Mouse (Mus musculus): Measurements from ENCODE around the gene Emp2. TPM values are rescaled to one million over a fixed set of nuclear protein-coding genes. Genes with fewer than 3 reads are reported as not detected.

Gene Emp2
- polyA plus RNA-seq, 1 experiment from 2014 or later = 131 TPM

GRCm38 (mm10) chr16:10306101-10306500 is 7.7 kb downstream of the Emp2 start:
- Histone ChIP-seq H3K9me3 (ENCODE audit: control insufficient read depth, low read length) (no peaks in the 10 kb centered on the region), H3K27ac (ENCODE audit: low read length) (peak overlapping the region; percentile 56; the same call in 1 of the 2 replicates), H3K4me1 (replicated peaks; ENCODE audit: control insufficient read depth, insufficient read depth, low read length) (peaks cover 28% of the 10 kb centered on the region), H3K9ac (ENCODE audit: low read length) (no peak overlapping the region), H3K36me3 (ENCODE audit: control insufficient read depth, insufficient read depth, low read length) (no peaks in the 10 kb centered on the region), H3K27me3 (ENCODE audit: control insufficient read depth, insufficient read depth, low read depth, low read length) (no peaks in the 10 kb centered on the region), H3K4me3 (ENCODE audit: low read length) (no peak overlapping the region), H3K4me2 (ENCODE audit: low read depth, low read length) (no peak overlapping the region)
- ATAC-seq (ENCODE audit: low read depth) = peak; percentile 86
- 36% methylated on average over 3 of the region's 3 CpGs for WGBS

- no peak for ATAC-seq (ENCODE audit: low read depth)
- Histone ChIP-seq H3K9me3 (ENCODE audit: control insufficient read depth, low read length) (no peaks in the 10 kb centered on the region), H3K4me2 (ENCODE audit: low read depth, low read length) (no peak overlapping the region), H3K36me3 (ENCODE audit: control insufficient read depth, insufficient read depth, low read length) (no peaks in the 10 kb centered on the region), H3K27ac (ENCODE audit: low read length) (peak overlapping the region; percentile 38; the same call in 1 of the 2 replicates), H3K9ac (ENCODE audit: low read length) (no peak overlapping the region), H3K4me3 (ENCODE audit: low read length) (no peak overlapping the region), H3K4me1 (replicated peaks; ENCODE audit: control insufficient read depth, insufficient read depth, low read length) (peaks cover 36% of the 10 kb centered on the region), H3K27me3 (ENCODE audit: control insufficient read depth, insufficient read depth, low read depth, low read length) (no peaks in the 10 kb centered on the region)
- WGBS = 42% methylated on average over 3 of the region's 3 CpGs
These were observed 12.4 kb downstream of the Emp2 start for GRCm38 (mm10) chr16:10301337-10301736.

- Histone ChIP-seq H3K27me3 (ENCODE audit: control insufficient read depth, insufficient read depth, low read depth, low read length) (no peaks in the 10 kb centered on the region), H3K4me3 (ENCODE audit: low read length) (no peak overlapping the region), H3K4me2 (ENCODE audit: low read depth, low read length) (peak overlapping the region; percentile 24), H3K27ac (ENCODE audit: low read length) (peak overlapping the region; percentile 93), H3K4me1 (replicated peaks; ENCODE audit: control insufficient read depth, insufficient read depth, low read length) (peaks cover 36% of the 10 kb centered on the region), H3K9ac (ENCODE audit: low read length) (peak overlapping the region; percentile 33; the same call in 1 of the 2 replicates), H3K36me3 (ENCODE audit: control insufficient read depth, insufficient read depth, low read length) (no peaks in the 10 kb centered on the region), H3K9me3 (ENCODE audit: control insufficient read depth, low read length) (no peaks in the 10 kb centered on the region)
- 50% methylated on average over 3 of the region's 3 CpGs for WGBS
- ATAC-seq (ENCODE audit: low read depth) = peak; percentile 49
These were observed 13.3 kb downstream of the Emp2 start for GRCm38 (mm10) chr16:10300231-10301186.

GRCm38 (mm10) chr16:10299637-10300036 is 14.1 kb downstream of the Emp2 start:
- Histone ChIP-seq H3K4me3 (ENCODE audit: low read length) (no peak overlapping the region), H3K9me3 (ENCODE audit: control insufficient read depth, low read length) (no peaks in the 10 kb centered on the region), H3K27ac (ENCODE audit: low read length) (peak overlapping the region; percentile 93), H3K36me3 (ENCODE audit: control insufficient read depth, insufficient read depth, low read length) (no peaks in the 10 kb centered on the region), H3K9ac (ENCODE audit: low read length) (peak overlapping the region; percentile 33; the same call in 1 of the 2 replicates), H3K4me2 (ENCODE audit: low read depth, low read length) (peak overlapping the region; percentile 24), H3K4me1 (replicated peaks; ENCODE audit: control insufficient read depth, insufficient read depth, low read length) (peaks cover 30% of the 10 kb centered on the region), H3K27me3 (ENCODE audit: control insufficient read depth, insufficient read depth, low read depth, low read length) (no peaks in the 10 kb centered on the region)
- peak; percentile 75 for ATAC-seq (ENCODE audit: low read depth)
- 18% methylated on average over 8 of the region's 8 CpGs for WGBS

- ATAC-seq (ENCODE audit: low read depth) = no peak
- peaks cover 29% of the 10 kb centered on the region for H3K4me1 ChIP-seq (replicated peaks; ENCODE audit: control insufficient read depth, insufficient read depth, low read length)
- H3K9ac ChIP-seq (ENCODE audit: low read length) = no peak overlapping the region
- no peaks in the 10 kb centered on the region for H3K9me3 ChIP-seq (ENCODE audit: control insufficient read depth, low read length)
- no peaks in the 10 kb centered on the region for H3K36me3 ChIP-seq (ENCODE audit: control insufficient read depth, insufficient read depth, low read length)
- no peak overlapping the region for H3K4me2 ChIP-seq (ENCODE audit: low read depth, low read length)
- 72% methylated on average over 10 of the region's 10 CpGs for WGBS
- H3K27me3 ChIP-seq (ENCODE audit: control insufficient read depth, insufficient read depth, low read depth, low read length) = no peaks in the 10 kb centered on the region
- H3K27ac ChIP-seq (ENCODE audit: low read length) = no peak overlapping the region
- H3K4me3 ChIP-seq (ENCODE audit: low read length) = no peak overlapping the region
These were observed 15.8 kb downstream of the Emp2 start for GRCm38 (mm10) chr16:10297696-10298644.

GRCm38 (mm10) chr16:10288115-10288514 is 25.7 kb downstream of the Emp2 start:
- Histone ChIP-seq H3K9ac (ENCODE audit: low read length) (no peak overlapping the region), H3K4me3 (ENCODE audit: low read length) (no peak overlapping the region), H3K36me3 (ENCODE audit: control insufficient read depth, insufficient read depth, low read length) (peaks cover 16% of the 10 kb centered on the region), H3K27me3 (ENCODE audit: control insufficient read depth, insufficient read depth, low read depth, low read length) (no peaks in the 10 kb centered on the region), H3K4me1 (replicated peaks; ENCODE audit: control insufficient read depth, insufficient read depth, low read length) (peaks cover 7% of the 10 kb centered on the region), H3K4me2 (ENCODE audit: low read depth, low read length) (no peak overlapping the region), H3K9me3 (ENCODE audit: control insufficient read depth, low read length) (no peaks in the 10 kb centered on the region), H3K27ac (ENCODE audit: low read length) (no peak overlapping the region)
- 86% methylated on average over 6 of the region's 6 CpGs for WGBS
- no peak for ATAC-seq (ENCODE audit: low read depth)

GRCm38 (mm10) chr16:10286513-10287268 is 27.1 kb downstream of the Emp2 start:
- no peaks in the 10 kb centered on the region for H3K27me3 ChIP-seq (ENCODE audit: control insufficient read depth, insufficient read depth, low read depth, low read length)
- no peak overlapping the region for H3K4me3 ChIP-seq (ENCODE audit: low read length)
- no peak overlapping the region for H3K4me2 ChIP-seq (ENCODE audit: low read depth, low read length)
- H3K27ac ChIP-seq (ENCODE audit: low read length) = no peak overlapping the region; the same call in 1 of the 2 replicates
- peaks cover 7% of the 10 kb centered on the region for H3K4me1 ChIP-seq (replicated peaks; ENCODE audit: control insufficient read depth, insufficient read depth, low read length)
- ATAC-seq (ENCODE audit: low read depth) = no peak
- peaks cover 21% of the 10 kb centered on the region for H3K36me3 ChIP-seq (ENCODE audit: control insufficient read depth, insufficient read depth, low read length)
- H3K9ac ChIP-seq (ENCODE audit: low read length) = no peak overlapping the region
- H3K9me3 ChIP-seq (ENCODE audit: control insufficient read depth, low read length) = no peaks in the 10 kb centered on the region
- 54% methylated on average over 9 of the region's 9 CpGs for WGBS

- no peak overlapping the region for H3K4me3 ChIP-seq (ENCODE audit: low read length)
- H3K9me3 ChIP-seq (ENCODE audit: control insufficient read depth, low read length) = no peaks in the 10 kb centered on the region
- H3K4me1 ChIP-seq (replicated peaks; ENCODE audit: control insufficient read depth, insufficient read depth, low read length) = peaks cover 4% of the 10 kb centered on the region
- no peak for ATAC-seq (ENCODE audit: low read depth)
- no peak overlapping the region for H3K4me2 ChIP-seq (ENCODE audit: low read depth, low read length)
- WGBS = 80% methylated on average over 3 of the region's 3 CpGs
- H3K27ac ChIP-seq (ENCODE audit: low read length) = no peak overlapping the region
- peaks cover 13% of the 10 kb centered on the region for H3K36me3 ChIP-seq (ENCODE audit: control insufficient read depth, insufficient read depth, low read length)
- no peaks in the 10 kb centered on the region for H3K27me3 ChIP-seq (ENCODE audit: control insufficient read depth, insufficient read depth, low read depth, low read length)
- H3K9ac ChIP-seq (ENCODE audit: low read length) = no peak overlapping the region
These were observed 31.9 kb downstream of the Emp2 start for GRCm38 (mm10) chr16:10281890-10282289.

Measured in lung, embryonic 16.5 days (tissue).